Mouse (Mus musculus): ENCODE measurements around the gene Ttc27. TPM values are rescaled to one million over a fixed set of nuclear protein-coding genes. Genes with fewer than 3 reads are reported as not detected.

The Ttc27 gene
- total and polyA plus RNA-seq, 3 experiments, result 52.9 to 92.9 (median 70.3) TPM

DNA sequence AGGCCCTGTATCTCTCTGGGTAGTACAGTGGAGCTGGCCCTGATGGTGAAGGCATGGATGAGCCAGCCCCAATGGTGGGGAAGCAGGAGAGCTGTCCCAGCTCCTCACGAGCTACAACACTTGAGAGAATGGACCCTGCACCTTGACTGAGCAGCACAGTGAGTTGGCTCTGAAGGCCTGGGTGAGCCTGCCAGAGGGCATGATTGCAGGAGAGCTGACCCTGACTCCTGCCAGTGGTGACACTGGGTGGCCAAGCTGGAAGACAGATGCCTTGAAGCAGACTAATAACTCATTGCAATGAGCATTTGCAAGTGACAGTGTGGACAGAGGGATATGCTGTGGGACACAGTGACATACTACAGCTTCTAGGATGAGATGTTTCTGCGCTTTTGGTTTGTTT lies 195.5 kb downstream of the Ttc27 start:
- DNase-seq (ENCODE audit: extremely low read depth), result no peak
- Histone ChIP-seq H3K27ac (ENCODE audit: insufficient read depth, low read depth) (no peak overlapping the region), H3K4me3 (replicated peaks in 1 of 3; ENCODE audit: low read depth in 2 of 3, low read length in 2 of 3, poor library complexity in 1 of 3) (no peak overlapping the region), H3K4me2 (ENCODE audit: insufficient read depth, low read depth, poor library complexity, severe bottlenecking) (no peak overlapping the region), H3K9ac (ENCODE audit: insufficient read depth, low read depth) (no peak overlapping the region), H3K27me3 (replicated peaks) (no peaks in the 10 kb centered on the region), H3K79me2 (replicated peaks; ENCODE audit: control insufficient read depth, extremely low read depth, insufficient read depth, poor library complexity, severe bottlenecking) (no peaks in the 10 kb centered on the region), H3K36me3 (replicated peaks in 1 of 2; ENCODE audit: control insufficient read depth in 1 of 2, insufficient read depth in 1 of 2, low read length in 1 of 2) (no peaks in the 10 kb centered on the region), H3K9me3 (replicated peaks; ENCODE audit: low read length) (peaks cover 9% of the 10 kb centered on the region), H3K4me1 (ENCODE audit: control insufficient read depth in 1 of 2, insufficient read depth in 2 of 2) (no peaks in the 10 kb centered on the region)
- dilution Hi-C loops (cut with MboI; ENCODE audit: extremely low pct_ligation_motif_present, extremely low pct_unique_long_range_greater_than_20kb, low sequenced_read_pairs) (no loop called here), in situ Hi-C loops (cut with MboI; ENCODE audit: low pct_ligation_motif_present, low pct_unique_long_range_greater_than_20kb, low sequenced_read_pairs) (no loop called here)
- TF ChIP-seq MYC (IDR thresholded peaks at IDR 0.05; ENCODE audit: low read depth, low read length), result no peak
- TF ChIP-seq ZC3H11A (IDR thresholded peaks at IDR 0.05; ENCODE audit: low read depth, low read length), result no peak
- no peak for TF ChIP-seq MAX (IDR thresholded peaks at IDR 0.05; ENCODE audit: low read length)
- TF ChIP-seq HCFC1 (IDR thresholded peaks at IDR 0.05; ENCODE audit: low read depth, low read length), result no peak
- no peak for TF ChIP-seq ELF1 (IDR thresholded peaks at IDR 0.05; ENCODE audit: low read depth, low read length)
- TF ChIP-seq JUND (conservative IDR thresholded peaks at IDR 0.05; ENCODE audit: low read depth, low read length), result no peak
- TF ChIP-seq ETS1 (conservative IDR thresholded peaks at IDR 0.05; ENCODE audit: low read depth, low read length), result no peak
- no peak for TF ChIP-seq JUN (IDR thresholded peaks at IDR 0.05; ENCODE audit: insufficient read depth, low read depth, low read length)
- TF ChIP-seq ZMIZ1 (IDR thresholded peaks at IDR 0.05; ENCODE audit: low read depth, low read length), result no peak
- no peak for TF ChIP-seq E2F4 (IDR thresholded peaks at IDR 0.05; ENCODE audit: insufficient replicate concordance, low read depth, low read length)
- no peak for TF ChIP-seq EP300 (IDR thresholded peaks at IDR 0.05; ENCODE audit: low read length)
- no peak for TF ChIP-seq MXI1 (IDR thresholded peaks at IDR 0.05; ENCODE audit: low read depth, low read length)
- no peak for TF ChIP-seq CHD1 (IDR thresholded peaks at IDR 0.05; ENCODE audit: low read depth, low read length)
- no peak for TF ChIP-seq USF1 (IDR thresholded peaks at IDR 0.05; ENCODE audit: low read depth, low read length)
- TF ChIP-seq RCOR1 (conservative IDR thresholded peaks at IDR 0.05; ENCODE audit: low read depth, low read length), result no peak
- TF ChIP-seq PAX5 (IDR thresholded peaks at IDR 0.05; ENCODE audit: low read length), result no peak

Other genes with a start within 250 kb of the Ttc27 start
- gene Yipf4, start 228.2 kb upstream of the Ttc27 start, total RNA-seq (2012; rRNA removed), result 28.9 and 32.9 TPM in 2 replicates
- gene Yipf4, start 228.2 kb upstream of the Ttc27 start, total RNA-seq (2014; rRNA removed), result 77.7 and 81.3 TPM in 2 replicates
- 41.6 and 42.8 TPM in 2 replicates for gene Yipf4, start 228.2 kb upstream of the Ttc27 start, polyA plus RNA-seq (2012; ENCODE audit: insufficient read length, low read depth)
- gene Birc6, start 189.4 kb upstream of the Ttc27 start, total RNA-seq (2012; rRNA removed), result 57.2 and 65.6 TPM in 2 replicates
- 45.3 and 55.5 TPM in 2 replicates for gene Birc6, start 189.4 kb upstream of the Ttc27 start, total RNA-seq (2014; rRNA removed)
- gene Birc6, start 189.4 kb upstream of the Ttc27 start, polyA plus RNA-seq (2012; ENCODE audit: insufficient read length, low read depth), result 61.3 and 78.7 TPM in 2 replicates

All from CH12.LX (cell line).